Mouse (Mus musculus) neural tube, embryonic 12.5 days (tissue): ENCODE data around the gene Cacng2. TPM values are rescaled to one million over a fixed set of nuclear protein-coding genes. Genes with fewer than 3 reads are reported as not detected.

Source experiments
- ATAC-seq: fragments of 200-750 bp; cut with Nextera tagmentation; 2 replicates; pipeline ENCODE4 v1.8.0; 2017; ENCODE audit warnings: low read depth, mild to moderate bottlenecking, moderate TSS enrichment, moderate library complexity; ENCODE audit not compliant: low FRiP score
- H3K27ac ChIP-seq: fragments of 300-500 bp; sonication (generic); 2 replicates; pipeline ENCODE4 v1.5.1; 2016
- H3K27me3 ChIP-seq: fragments of 300-500 bp; sonication (generic); replicated peaks from 2 replicates; pipeline ENCODE4 v1.6.1; 2016; ENCODE audit warnings: mild to moderate bottlenecking
- H3K36me3 ChIP-seq: fragments of 300-500 bp; sonication (generic); 2 replicates; pipeline ENCODE4 v1.6.1; 2016; ENCODE audit warnings: mild to moderate bottlenecking
- H3K4me1 ChIP-seq: fragments of 300-500 bp; sonication (generic); 2 replicates; pipeline ENCODE4 v1.6.1; 2016
- H3K4me2 ChIP-seq: fragments of 300-500 bp; sonication (generic); replicated peaks from 2 replicates; pipeline ENCODE4 v1.6.1; 2016; ENCODE audit warnings: mild to moderate bottlenecking
- H3K4me3 ChIP-seq: fragments of 300-500 bp; sonication (generic); 2 replicates; pipeline ENCODE4 v1.5.1; 2016
- H3K9ac ChIP-seq: fragments of 300-500 bp; sonication (generic); 2 replicates; pipeline ENCODE4 v1.6.1; 2016; ENCODE audit warnings: mild to moderate bottlenecking
- H3K9me3 ChIP-seq: fragments of 300-500 bp; sonication (generic); 2 replicates; pipeline ENCODE4 v1.6.1; 2016; ENCODE audit warnings: mild to moderate bottlenecking
- WGBS: fragments of 180-500 bp; shearing (Covaris S2); methylation state at CpG from one replicate; pipeline ENCODE4 v1.1.7; 2016; 5-methylcytosine and 5-hydroxymethylcytosine counted together
- polyA plus RNA-seq: library from polyadenylated mRNA; unstranded; fragments of >200 nt; fragmentation: Nextera tagmentation; extraction: Ambion mirVana; gene quantifications from 2 replicates; pipeline ENCODE4 v1.2.1, GENCODE M21; 2016

Cacng2 gene
- polyA plus RNA-seq, 1 experiment from 2014 or later: 4.1 TPM

DNA sequence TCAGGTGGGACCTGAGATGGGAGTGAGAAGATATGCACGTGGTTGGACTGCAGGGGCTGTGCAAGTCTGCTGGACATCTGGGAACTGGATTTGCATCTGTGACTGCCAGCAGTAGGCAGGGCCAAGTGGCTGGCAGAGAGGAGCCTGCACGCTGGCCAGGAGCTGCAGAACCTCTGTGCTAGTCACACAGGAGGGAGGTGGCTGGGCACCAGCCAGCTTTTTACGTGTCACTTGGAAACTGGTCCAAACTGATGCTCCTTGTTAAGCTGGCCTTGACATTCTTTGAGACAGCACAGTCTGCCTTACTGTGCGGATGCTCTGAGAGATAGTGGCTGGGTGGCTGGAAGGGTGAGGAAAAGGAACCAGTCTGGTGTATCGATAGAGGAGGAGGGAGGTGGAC is 131.3 kb downstream of the Cacng2 start:
- no peaks in the 10 kb centered on the region for H3K36me3 ChIP-seq
- no peaks in the 10 kb centered on the region for H3K27me3 ChIP-seq
- H3K9ac ChIP-seq: no peak overlapping the region
- H3K4me2 ChIP-seq: no peak overlapping the region
- no peaks in the 10 kb centered on the region for H3K4me1 ChIP-seq
- no peak for ATAC-seq
- no peak overlapping the region for H3K4me3 ChIP-seq
- no peaks in the 10 kb centered on the region for H3K9me3 ChIP-seq
- WGBS: 83% methylated on average over 5 of the region's 5 CpGs
- H3K27ac ChIP-seq: no peak overlapping the region

DNA sequence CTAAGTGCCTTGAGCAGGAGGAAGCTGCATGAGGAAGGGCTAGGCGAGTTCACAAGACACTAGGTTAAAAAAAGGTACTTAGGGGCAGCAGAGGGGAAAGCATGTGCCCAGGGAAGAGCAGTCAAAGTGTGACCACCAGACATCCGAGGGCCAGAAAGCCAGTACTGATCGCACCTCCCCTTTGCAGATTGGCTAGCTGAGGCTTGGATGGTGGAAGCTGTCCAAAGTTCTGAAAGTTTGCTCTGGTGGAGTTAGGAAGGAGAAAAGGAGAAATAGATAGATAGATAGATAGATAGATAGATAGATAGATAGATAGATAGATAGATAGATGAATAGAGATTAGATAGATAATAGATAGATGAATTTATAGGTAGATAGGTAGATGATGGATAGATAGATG is 136.4 kb downstream of the Cacng2 start:
- H3K4me1 ChIP-seq: no peaks in the 10 kb centered on the region
- no peaks in the 10 kb centered on the region for H3K36me3 ChIP-seq
- no peak overlapping the region for H3K27ac ChIP-seq
- H3K9ac ChIP-seq: no peak overlapping the region
- ATAC-seq: no peak
- H3K4me3 ChIP-seq: no peak overlapping the region
- 41% methylated on average over 3 of the region's 3 CpGs for whole genome bisulfite sequencing
- H3K9me3 ChIP-seq: no peaks in the 10 kb centered on the region
- no peak overlapping the region for H3K4me2 ChIP-seq
- no peaks in the 10 kb centered on the region for H3K27me3 ChIP-seq

DNA sequence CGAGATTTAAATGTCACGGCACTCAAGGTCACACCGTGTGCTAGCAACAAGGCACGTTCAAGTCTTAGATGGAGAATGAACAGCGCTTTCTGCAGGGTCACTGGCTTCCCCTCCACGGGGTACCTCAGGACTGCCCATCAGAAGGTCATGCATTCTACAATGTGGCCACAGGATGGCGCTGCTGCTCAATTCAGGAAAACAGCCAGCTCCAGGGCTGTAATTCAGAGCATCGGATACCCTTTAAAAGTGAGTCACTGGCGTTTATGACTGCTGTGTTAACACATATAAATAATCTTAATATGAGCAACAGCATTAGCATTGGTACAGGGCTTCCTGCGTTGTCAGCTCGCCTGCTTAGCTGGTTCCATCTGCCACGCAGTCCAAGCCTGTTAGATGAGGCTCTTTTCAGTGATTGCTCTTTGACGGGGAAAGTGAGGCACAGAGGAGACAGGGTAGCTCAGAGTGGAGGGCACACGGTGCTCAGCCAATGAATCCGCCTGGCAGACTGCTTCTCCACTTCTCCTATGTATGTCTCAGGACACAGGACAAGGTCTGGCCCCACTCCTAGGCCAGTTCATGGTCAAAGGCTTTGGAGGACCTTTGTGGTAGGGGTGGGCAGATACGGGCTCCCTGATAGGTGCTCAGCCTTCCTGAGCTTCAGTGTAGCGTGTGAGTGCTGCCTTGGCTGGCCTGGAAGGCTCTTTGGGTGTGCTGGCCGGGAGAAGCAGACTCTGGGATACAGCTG is 137.5 kb downstream of the Cacng2 start:
- Histone ChIP-seq H3K4me2 (no peak overlapping the region), H3K4me1 (no peaks in the 10 kb centered on the region), H3K4me3 (no peak overlapping the region), H3K27ac (no peak overlapping the region), H3K9me3 (no peaks in the 10 kb centered on the region), H3K27me3 (no peaks in the 10 kb centered on the region), H3K9ac (no peak overlapping the region), H3K36me3 (no peaks in the 10 kb centered on the region)
- no peak for ATAC-seq
- WGBS: 28% methylated on average over 18 of the region's 18 CpGs

DNA sequence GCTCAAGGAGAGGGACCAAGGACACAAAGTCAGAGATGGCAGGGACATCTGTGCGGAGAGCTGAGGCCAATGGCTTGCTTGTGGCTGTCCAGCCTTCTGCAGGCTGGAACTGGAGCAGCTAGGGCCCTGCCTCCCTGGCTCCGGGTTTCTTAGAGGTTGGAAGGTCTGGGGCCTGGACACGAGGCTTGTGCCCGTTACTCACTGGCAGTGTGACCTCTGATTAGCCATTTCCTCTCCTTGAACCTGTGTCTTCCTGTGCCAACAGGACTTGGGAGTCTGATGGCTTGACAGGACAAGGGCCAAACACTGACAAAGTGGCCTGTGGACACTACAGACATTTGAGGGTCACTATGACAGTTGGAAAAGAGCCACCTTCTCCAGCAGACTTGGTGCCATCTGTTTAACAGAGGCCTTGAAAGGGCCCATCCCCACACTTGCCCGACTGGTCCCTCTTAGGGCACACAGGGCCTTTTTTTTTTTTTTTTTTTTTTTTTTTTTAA is 138.6 kb downstream of the Cacng2 start:
- 76% methylated on average over 5 of the region's 5 CpGs for WGBS
- no peaks in the 10 kb centered on the region for H3K36me3 ChIP-seq
- no peak for ATAC-seq
- H3K4me2 ChIP-seq: no peak overlapping the region
- no peak overlapping the region for H3K4me3 ChIP-seq
- no peak overlapping the region for H3K27ac ChIP-seq
- no peaks in the 10 kb centered on the region for H3K4me1 ChIP-seq
- no peaks in the 10 kb centered on the region for H3K9me3 ChIP-seq
- no peaks in the 10 kb centered on the region for H3K27me3 ChIP-seq
- no peak overlapping the region for H3K9ac ChIP-seq

DNA sequence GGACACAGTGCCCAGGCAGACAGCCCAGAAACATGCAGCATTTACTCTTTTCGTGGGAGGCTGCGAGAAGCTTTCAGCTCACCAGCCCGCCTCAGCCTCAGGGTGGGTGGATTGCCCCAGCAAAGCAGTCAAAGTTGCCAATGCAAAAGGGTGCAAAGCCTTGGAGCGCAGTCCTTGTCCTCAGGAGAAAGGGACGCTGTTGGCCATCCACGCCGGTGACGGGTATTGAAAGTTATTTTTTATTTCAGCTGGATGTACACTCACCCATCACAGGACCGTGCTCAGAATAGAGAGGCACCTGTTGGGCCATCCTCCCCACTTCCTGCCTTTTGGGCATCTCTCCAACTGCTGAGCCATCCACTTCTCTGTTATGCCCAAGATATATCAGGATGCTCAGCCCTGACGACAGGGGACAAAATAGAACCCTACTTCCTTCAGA is 140.4 kb downstream of the Cacng2 start:
- Histone ChIP-seq H3K27me3 (no peaks in the 10 kb centered on the region), H3K9ac (no peak overlapping the region), H3K4me1 (no peaks in the 10 kb centered on the region), H3K27ac (no peak overlapping the region), H3K4me2 (no peak overlapping the region), H3K9me3 (no peaks in the 10 kb centered on the region), H3K4me3 (no peak overlapping the region), H3K36me3 (no peaks in the 10 kb centered on the region)
- 86% methylated on average over 10 of the region's 10 CpGs for WGBS
- ATAC-seq: no peak

DNA sequence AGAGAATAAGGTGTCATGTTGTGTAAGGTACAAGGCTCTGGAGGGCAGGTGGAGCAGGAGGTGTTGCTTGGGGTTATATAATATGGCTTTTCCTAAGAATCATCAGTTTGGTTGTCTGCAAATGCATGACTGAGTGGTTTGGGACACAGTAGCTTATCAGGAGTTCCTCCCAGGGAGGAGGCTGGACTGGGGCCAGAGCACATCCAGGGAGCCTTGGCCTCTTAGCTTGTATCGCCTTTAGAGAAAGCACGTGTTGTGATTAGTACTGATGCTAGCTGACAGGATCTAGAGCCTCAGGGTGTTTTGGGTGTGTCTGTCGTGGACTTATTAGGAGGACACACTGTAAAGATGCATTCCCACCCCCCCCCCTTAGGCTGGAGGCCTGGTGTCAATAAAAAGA is 142.2 kb downstream of the Cacng2 start:
- ATAC-seq: no peak
- no peaks in the 10 kb centered on the region for H3K27me3 ChIP-seq
- 72% methylated on average over 3 of the region's 3 CpGs for WGBS
- no peaks in the 10 kb centered on the region for H3K4me1 ChIP-seq
- H3K27ac ChIP-seq: no peak overlapping the region
- no peak overlapping the region for H3K9ac ChIP-seq
- H3K4me2 ChIP-seq: no peak overlapping the region
- H3K4me3 ChIP-seq: no peak overlapping the region
- no peaks in the 10 kb centered on the region for H3K36me3 ChIP-seq
- no peaks in the 10 kb centered on the region for H3K9me3 ChIP-seq

DNA sequence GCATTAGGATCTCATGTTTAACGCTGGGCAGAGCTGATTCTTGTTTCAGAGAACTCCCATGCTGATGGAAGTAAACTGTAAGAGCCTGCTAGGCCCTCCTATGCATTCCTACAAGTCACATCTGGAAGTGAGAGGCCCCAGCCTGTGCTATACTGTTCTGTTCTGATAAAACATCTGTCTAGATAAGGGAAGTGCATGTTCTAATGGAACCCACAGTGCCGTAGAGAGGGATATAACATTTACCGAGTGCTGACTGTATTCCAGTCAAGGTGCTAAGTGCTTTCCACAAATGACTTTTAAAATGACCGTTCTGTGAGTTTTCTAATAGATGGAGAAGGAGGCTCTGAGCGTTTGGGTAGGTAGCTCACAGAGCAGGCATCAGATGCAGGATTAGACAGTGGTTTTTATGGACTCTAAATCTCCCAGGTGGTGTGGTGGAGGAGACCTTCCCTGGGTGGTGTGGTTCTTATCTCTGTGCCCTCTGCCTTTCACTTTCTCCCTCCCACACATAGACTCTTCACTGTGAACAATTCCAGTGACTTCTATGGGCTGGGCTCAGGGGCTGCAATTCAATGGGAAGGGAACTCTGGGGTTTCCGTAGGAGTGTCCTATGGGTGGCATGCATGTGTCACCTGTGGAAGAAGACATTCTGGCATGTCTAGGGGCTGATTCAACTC is 145.5 kb downstream of the Cacng2 start:
- H3K36me3 ChIP-seq: no peaks in the 10 kb centered on the region
- no peaks in the 10 kb centered on the region for H3K9me3 ChIP-seq
- 78% methylated on average over 6 of the region's 6 CpGs for whole genome bisulfite sequencing
- no peak overlapping the region for H3K4me3 ChIP-seq
- H3K27me3 ChIP-seq: no peaks in the 10 kb centered on the region
- H3K4me2 ChIP-seq: no peak overlapping the region
- no peak overlapping the region for H3K27ac ChIP-seq
- H3K9ac ChIP-seq: no peak overlapping the region
- H3K4me1 ChIP-seq: peaks cover 7% of the 10 kb centered on the region
- ATAC-seq: no peak

DNA sequence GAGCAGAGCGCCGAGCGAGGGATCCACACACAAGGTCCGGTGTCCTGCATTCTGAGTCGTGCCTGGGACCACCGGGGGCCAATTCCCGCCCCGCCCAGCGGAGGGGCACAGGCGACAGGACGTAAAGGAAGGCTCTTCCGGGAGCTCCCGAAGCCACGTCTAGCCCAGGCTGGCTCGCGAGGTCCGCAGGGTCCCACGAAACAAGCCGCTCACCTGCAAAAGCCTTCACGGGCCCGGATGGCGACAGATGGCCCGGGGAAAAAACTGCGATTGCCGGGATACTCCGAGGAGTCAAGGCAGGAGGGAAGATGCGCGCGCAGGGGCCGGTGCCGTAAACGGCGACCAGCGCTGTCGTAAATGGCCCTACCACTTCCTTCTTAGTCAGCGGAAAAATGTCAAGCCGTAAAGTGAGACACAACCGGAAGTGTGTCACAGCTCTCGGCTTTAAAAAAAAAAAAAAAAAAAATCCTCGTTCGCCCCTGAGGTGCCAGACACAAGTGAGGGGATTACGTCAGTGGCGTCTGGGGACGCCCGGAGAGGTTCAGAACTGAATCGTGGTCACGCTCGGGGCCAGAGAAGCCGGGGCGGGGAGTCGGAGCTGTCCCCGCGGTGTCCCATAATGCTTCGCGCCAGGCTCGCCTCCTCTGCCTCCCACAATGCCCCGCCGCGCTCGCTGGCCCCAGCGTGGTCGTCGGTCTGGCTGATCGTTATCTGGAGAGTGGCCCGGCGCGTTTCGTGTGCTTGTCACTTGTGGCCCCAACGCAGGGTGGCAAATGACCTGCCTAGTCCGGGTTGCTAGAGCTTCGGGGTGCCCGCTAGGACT is 149.1 kb downstream of the Cacng2 start, which contains the start of gene Eif3d:
Gene Eif3d (minus strand): TSS at position 344 of the 823 bp plus-strand sequence.
- H3K9me3 ChIP-seq: no peaks in the 10 kb centered on the region
- H3K4me3 ChIP-seq: peak within 1 kb of the TSS; percentile 94
- H3K4me1 ChIP-seq: peaks cover 13% of the 10 kb centered on the region
- H3K9ac ChIP-seq: peak within 1 kb of the TSS; percentile 97
- H3K27ac ChIP-seq: peak within 1 kb of the TSS; percentile 98
- under 1% methylated on average over 72 of the region's 72 CpGs for WGBS
- H3K36me3 ChIP-seq: peaks cover 27% of the 10 kb centered on the region
- peak; percentile 86 for ATAC-seq
- H3K4me2 ChIP-seq: peak within 1 kb of the TSS; percentile 96
- no peaks in the 10 kb centered on the region for H3K27me3 ChIP-seq

DNA sequence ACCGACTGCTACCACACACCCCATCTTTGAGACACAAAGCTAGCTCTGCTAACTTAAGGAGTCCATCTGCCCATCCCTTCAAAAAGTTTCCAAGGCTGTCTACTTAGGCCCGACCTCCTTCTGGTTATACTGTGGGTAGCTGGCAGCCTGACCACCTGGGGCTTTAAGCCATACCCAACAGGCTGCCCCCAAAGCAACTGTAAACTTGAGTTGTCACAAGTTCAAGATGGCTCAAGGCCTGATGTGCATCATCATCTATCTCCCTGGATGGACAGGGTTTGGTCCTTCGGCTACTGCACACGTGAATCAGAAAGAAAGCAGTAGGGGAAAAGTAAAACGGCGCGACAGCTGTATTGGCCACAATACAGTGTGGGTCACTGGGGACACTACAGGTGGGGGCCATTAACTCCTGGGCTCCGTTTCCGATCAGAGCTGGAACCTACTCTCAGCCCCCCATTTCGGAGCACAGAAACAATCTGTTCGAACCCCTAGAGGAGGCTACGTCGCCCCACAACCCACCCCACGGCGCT is 149.8 kb downstream of the Cacng2 start:
- WGBS: 2% methylated on average over 15 of the region's 15 CpGs
- H3K4me3 ChIP-seq: peak overlapping the region; percentile 94
- H3K27ac ChIP-seq: peak overlapping the region; percentile 75
- H3K27me3 ChIP-seq: no peaks in the 10 kb centered on the region
- H3K4me1 ChIP-seq: peaks cover 13% of the 10 kb centered on the region
- H3K9me3 ChIP-seq: no peaks in the 10 kb centered on the region
- 0 out of 2 replicates have a peak, but pooled peaks have one; percentile 6 for ATAC-seq
- peak overlapping the region; percentile 96 for H3K4me2 ChIP-seq
- H3K9ac ChIP-seq: peak overlapping the region; percentile 97
- peaks cover 33% of the 10 kb centered on the region for H3K36me3 ChIP-seq

DNA sequence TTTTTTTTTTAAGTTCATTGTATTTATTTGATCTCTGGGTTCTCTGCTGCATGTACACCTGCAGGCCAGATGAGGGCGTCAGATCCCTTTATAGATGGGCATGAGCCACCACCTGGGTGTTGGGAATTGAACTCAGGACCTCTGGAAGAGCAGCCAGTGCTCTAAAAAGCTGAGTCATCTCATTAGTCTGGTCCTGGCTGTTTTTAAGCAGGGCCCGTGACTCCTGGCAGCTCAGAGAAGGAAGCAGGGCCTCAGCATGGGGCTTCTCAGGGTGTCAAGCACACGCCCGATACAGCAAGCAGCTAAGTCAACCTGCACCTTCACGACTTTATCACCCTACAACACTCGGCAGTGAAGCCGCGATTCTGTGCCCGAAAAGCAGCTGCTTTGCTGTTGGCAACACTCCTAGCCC is 154.7 kb downstream of the Cacng2 start:
- H3K27me3 ChIP-seq: no peaks in the 10 kb centered on the region
- no peak for ATAC-seq
- no peak overlapping the region for H3K4me2 ChIP-seq
- H3K27ac ChIP-seq: no peak overlapping the region
- no peaks in the 10 kb centered on the region for H3K9me3 ChIP-seq
- no peak overlapping the region for H3K4me3 ChIP-seq
- H3K9ac ChIP-seq: no peak overlapping the region
- H3K36me3 ChIP-seq: peaks cover 82% of the 10 kb centered on the region
- peaks cover 13% of the 10 kb centered on the region for H3K4me1 ChIP-seq
- WGBS: 86% methylated on average over 9 of the region's 9 CpGs

DNA sequence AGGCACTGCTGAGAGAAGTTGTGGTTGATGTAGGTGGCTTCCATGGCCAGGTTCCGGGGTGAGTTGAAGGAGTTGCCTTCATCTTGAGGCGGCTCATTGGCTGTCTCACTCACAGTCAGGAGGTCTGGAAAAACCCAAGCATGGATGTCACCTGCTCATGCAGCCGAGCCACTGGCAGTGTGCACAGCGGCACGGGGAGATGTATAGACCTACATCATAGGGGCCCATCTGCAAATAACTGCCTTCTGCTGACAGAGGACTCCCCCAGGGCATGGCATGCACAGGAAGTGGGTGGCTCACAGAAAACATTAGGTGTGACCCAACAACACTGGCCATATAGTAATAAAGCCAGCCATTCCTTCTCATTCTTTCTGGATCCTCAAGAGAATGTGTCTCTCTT is 157.4 kb downstream of the Cacng2 start:
- H3K9me3 ChIP-seq: no peaks in the 10 kb centered on the region
- H3K27ac ChIP-seq: no peak overlapping the region
- H3K4me1 ChIP-seq: no peaks in the 10 kb centered on the region
- ATAC-seq: no peak
- no peaks in the 10 kb centered on the region for H3K27me3 ChIP-seq
- 97% methylated on average over 5 of the region's 5 CpGs for WGBS
- peaks cover 96% of the 10 kb centered on the region for H3K36me3 ChIP-seq
- no peak overlapping the region for H3K4me2 ChIP-seq
- no peak overlapping the region for H3K4me3 ChIP-seq
- H3K9ac ChIP-seq: no peak overlapping the region

DNA sequence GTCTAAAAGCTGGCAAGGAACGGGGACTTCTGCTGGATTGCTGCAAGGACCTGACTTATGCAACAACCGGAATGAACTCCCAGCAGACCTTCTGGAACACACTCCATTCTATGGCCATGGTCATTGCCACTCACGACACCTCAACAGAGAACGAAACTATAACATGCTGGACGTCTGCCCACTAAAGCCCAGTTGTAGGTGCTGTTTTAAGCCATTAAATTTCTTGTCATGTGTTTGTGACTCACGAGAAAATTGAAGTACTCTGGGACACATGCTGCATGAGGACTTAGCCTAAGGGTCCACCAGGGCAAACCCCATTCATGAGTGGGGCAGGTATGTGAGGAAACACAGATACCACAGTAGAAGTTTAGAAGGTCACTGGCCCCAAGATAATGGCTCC is 159.1 kb downstream of the Cacng2 start:
- ATAC-seq: no peak
- H3K27ac ChIP-seq: no peak overlapping the region
- peaks cover 5% of the 10 kb centered on the region for H3K27me3 ChIP-seq
- H3K9me3 ChIP-seq: no peaks in the 10 kb centered on the region
- WGBS: 90% methylated on average over 6 of the region's 6 CpGs
- no peak overlapping the region for H3K9ac ChIP-seq
- H3K4me1 ChIP-seq: peaks cover 16% of the 10 kb centered on the region
- H3K36me3 ChIP-seq: peaks cover 78% of the 10 kb centered on the region
- no peak overlapping the region for H3K4me2 ChIP-seq
- H3K4me3 ChIP-seq: no peak overlapping the region
